Mouse (Mus musculus) right cerebral cortex, postnatal 4 days (tissue): Measurements from ENCODE around the gene Thbs1.

Source experiments
- DNase-seq: peaks from one replicate; pipeline ENCODE4 v3.0.0-alpha.2; 2022

The Thbs1 gene

DNA sequence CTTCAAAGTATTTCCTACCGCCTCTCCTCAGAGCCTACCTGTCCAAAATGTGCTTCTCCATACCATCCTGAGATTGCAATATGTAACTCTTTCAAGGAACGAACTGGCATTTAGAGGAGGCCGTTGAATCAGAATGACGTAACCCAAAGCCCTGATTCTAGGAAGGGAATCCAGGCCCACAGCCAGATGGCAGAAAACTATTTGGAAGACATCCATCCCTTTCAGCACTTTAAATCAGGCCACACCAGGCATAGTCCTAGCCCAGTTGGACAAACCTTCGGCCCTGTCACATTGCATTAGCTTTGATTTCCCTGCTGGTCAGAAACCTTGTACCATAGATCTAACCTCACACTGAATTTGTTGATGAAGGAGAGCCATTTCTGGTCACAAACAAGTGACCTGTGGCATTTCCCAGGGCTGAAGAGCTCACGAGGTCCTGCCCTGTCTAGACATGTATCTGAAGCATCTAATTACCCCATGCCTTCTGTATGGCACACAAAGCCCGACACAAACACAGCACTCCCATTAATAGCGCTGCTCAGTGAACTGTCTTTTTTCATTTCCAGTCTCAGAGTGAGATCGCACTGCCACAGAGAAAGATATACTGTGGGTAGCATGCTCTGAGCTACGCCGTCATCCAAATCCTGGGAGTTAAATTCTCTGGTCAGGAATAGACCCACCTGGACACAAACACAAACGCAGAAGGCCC lies 38.3 kb downstream of the Thbs1 start:
- DNase-seq, result peak; percentile 50

DNA sequence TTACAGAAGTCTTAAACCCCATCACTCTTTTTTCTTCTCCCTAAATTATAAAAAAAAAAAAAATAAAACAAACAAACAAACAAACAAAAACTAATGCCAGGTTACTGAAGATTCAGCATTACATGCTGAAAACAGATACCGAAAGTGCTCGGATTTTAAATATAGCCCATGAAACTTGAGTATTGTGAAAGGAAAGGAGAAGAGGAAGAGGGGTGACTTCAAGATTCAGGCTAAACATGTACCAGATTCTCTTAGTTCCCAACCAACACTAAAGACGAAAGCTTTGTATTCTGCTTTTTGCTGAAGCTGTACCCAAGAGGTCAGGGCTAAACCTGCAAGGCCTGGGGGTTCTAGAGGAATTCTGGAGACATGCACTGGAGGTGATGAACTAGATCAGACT lies 46.4 kb downstream of the Thbs1 start:
- DNase-seq, result no peak

DNA sequence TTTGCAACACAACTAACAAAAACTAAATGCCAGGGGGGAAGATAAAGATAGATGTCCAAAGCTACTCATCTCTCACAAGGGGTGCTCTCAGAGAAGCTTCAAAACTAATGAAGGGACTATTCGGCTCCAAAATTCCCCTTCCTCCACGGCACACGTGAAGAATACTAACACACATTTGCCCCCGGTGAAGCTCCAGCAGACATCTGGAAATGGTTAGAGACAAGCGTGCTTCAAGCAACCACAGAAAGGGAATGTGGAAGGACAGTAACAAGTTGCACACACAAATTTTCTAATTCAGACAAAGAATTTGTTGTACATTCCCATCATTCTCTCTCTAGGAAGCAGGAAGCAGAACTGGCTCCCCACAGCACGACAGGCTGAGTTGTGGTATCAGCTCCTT lies 47.5 kb downstream of the Thbs1 start:
- no peak for DNase-seq

DNA sequence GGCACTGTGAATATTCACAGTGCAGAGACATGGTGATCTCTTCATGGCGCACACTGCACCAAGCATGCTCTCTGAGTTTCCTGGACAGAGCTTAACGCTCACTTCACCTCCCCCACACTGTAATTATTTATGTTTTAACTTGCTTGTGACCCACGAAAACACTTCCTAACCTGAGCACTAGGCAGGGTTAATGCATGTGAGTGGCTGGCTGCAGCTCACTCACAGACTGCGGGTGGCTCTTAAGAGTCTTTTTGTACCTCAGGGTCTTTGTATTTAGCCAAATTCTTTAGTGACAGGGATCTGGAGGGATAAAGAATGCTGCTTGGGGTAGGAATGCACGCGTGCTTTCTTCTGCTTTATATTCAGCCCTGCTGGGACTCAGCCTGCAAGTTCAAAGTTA lies 48.9 kb downstream of the Thbs1 start:
- DNase-seq, result no peak

DNA sequence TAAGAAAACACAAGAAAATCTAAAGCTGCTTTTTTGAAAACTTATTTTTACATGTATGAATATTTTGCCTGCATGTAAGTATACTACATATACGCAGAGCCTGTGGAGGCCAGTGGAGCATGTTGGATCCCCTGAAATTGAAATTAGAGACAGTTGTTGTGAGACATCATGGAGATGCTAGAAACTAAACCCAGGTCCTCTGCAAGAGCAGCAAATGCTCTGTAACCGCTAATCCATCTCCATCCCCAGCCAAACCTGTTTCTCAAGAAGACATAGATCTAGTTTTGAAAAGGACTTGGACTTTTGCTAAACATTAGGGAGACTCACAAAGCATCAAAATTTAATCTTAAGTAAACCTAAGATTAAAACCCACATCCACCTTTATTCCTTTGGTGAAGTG lies 49.3 kb downstream of the Thbs1 start:
- DNase-seq, result no peak

DNA sequence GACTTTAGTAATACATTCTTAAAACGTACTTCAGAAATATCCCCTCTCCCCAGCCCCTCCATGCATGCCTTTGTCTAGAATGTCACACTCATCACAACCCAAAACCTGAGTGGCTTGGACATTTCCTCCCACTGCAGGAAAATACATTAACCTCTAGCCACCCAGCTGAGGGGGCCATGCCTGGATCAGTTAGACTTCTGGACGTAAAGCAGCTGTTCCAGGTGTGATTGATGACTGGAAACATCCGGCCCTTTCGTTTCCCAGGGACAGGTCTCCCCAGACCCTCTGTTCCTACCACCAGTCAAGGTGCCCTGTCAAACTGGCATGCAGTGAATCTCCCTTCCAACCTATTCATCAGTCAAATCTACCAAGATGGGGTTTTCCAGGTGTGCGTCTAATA lies 50.8 kb downstream of the Thbs1 start:
- no peak for DNase-seq

DNA sequence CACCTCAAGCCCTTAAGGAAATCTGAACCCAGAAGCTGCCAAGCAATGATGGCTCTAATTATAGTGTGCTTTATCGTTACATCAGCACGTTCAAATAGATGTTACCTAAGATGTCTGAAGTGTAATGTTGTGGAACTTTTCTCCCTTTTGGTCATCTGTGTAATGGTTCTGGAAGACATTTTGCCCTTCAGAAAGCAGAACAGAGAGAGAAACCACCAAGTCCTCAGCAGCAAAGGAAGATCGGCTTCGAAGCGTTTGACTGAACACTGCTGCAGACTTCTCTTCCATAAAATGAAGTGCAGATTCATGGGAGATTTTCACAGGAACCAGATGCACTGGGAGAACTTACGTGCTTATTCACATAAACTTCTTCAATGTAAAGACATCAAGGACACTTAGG lies 52.5 kb downstream of the Thbs1 start:
- no peak for DNase-seq

DNA sequence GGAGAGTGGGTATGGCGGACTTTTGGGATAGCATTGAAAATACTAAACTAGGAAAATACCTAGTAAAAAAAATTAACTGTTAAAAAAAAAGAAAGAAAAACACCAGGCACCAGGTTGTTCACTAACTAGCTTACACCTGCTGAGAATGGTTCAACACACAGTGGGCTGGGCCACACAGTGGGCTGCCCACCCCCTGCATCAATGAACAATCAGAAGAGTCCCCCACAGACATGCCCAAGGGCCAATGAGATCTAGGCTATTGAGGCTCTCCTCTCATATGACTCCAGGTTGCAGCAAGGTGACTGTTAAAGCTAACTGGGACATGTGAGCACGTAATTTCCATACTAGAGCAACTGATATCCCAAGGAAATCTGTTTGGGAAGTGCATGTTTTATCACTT lies 54.0 kb downstream of the Thbs1 start:
- no peak for DNase-seq

DNA sequence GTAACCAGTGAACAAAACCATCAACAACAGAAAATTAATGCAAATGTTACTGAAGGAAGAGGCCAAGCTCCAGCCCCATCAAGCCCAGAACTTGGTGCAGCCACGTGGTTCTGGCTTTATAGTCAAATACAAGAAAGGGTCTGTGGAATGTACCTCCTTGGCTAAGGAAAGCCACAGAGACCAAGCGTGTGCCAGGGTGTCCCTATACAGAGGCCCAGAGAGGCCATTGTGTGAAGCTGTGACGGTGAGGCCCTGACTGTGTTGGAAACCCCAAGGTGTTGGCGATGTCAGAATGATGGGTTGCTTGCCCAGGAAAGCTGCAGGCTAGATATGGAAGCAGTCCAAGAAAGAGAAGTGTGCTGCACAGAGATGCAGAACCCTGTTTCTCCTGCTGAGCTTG lies 56.1 kb downstream of the Thbs1 start:
- no peak for DNase-seq

DNA sequence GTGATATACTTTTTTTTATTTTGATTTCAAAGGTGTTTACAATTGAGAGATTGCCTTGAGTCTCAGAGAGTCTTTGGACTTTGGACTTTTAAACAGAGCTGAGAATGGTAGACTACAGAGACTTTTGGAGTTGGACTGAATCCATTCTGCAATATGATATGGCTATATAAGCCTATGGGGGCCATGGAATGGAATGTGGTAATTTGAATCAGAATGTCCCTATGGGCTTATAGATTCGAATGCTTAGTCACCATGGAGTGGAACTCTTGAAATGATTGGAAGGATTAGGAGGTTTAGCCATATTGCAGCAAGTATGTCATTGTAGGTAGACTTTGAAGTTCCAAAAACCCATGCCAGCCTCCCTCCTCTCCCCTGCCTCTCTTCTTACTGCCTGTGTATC lies 56.5 kb downstream of the Thbs1 start:
- no peak for DNase-seq

DNA sequence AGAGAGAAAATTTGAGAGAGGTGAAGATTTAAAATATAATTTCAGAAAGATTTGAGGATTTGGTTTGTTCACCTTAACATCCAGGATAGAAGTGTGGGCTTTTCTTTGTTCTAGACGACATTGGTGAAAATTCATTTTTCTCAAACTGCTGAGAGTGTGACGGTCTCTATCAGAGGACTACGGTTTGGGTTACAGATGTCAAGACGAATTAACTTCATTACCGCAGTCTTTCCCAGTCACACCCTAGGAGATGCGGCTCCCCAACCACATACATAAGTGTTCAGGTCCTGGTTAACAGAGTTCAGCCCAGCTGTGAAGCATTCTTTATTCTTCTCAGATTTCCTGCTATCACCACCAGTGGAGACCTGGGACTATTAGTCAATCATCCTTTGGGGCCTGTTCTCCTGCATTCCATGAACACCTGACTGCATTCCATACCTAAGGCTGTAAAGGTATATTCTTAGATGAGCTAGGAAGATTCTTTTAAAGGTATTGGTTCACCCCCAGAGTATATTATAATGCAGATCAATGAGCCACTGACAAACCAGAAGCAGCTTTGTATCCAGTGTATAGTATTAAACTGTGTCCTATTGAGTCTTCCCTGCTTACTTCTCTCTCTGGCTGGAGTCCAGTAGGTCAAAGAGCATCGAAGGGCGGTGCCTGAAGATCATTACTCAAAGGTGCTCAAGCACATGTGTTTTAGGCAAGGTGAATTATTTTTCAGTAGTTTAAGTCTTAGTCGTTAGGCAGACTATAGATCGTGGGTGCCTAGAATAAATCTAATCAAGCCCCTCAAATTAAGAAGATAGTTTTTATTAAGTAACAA lies 63.1 kb downstream of the Thbs1 start:
- DNase-seq, result no peak
